Mouse (Mus musculus): ENCODE measurements at regions not wholly inside any gene's neighbourhood (a gene's known extent, or its start where the extent isn't known, plus 50 kb on each side); places are given as distances from the start of the nearest gene placed in this dataset.

GRCm38 (mm10) chr16:9115548-9115947 is 285.6 kb downstream of the 1810013L24Rik start:
- DNase-seq (ENCODE audit: low spot score in 2 of 2) = no peak

DNA sequence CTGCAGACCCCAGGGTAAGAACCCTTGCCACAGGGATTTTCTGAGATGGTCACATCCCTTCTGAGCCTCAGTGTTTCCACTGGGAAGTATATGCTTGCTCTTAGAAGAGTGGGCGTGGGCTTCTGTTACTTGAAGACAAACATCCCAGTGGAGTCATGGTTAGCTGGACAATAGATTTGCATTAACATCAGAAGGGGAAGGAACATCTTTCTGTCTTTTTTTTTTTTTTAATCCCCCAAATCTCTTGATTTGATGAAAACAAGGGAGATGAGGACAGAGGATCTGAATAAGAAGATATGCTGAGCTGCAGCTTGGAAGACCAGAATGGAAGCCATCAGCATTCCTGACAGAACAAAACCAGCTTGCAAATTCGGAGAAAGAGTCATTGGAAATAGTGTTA is 291.7 kb downstream of the 1810013L24Rik start:
- no peak for DNase-seq (ENCODE audit: low spot score in 2 of 2)

DNA sequence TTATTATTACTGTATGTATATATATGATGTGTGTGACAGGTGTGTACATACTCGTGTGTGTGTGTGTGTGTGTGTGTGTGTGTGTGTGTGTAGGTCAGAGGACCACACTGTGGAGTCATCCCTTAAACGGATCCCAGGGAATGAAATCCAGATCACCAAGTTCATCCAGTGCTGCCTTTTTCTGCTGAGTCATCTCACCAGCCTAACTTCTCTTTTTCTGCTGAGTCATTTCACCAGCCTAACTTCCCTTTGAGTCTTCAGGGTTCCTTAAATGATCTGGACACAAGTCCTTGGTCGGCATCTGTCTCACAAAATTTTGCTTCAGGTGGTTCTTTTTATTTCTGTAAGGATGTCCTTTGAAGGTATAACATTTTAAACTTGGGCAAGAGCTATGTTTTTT is 302.2 kb downstream of the 1810013L24Rik start:
- no peak for DNase-seq (ENCODE audit: low spot score in 2 of 2)

DNA sequence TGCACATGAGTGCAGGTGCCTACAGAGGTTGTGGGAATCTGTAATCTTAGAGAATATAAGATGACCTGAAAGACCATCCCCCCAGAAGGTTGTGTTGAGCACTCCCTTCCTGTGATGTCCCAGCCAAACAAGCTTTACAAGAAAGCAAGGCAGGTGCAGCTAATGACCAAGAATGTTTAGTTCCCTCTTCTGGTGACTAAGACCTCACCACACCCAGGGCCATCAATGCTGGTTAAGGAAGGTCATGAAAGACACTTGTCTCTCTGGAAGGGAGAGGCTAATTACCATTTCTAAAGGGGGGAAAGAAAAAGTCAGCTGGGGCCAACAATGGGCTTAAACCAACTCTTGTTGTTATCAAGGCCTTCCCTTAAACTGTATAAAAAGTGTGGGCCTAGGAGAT is 302.9 kb downstream of the 1810013L24Rik start:
- DNase-seq (ENCODE audit: low spot score in 2 of 2) = no peak

GRCm38 (mm10) chr16:9135377-9135776 is 305.5 kb downstream of the 1810013L24Rik start:
- DNase-seq (ENCODE audit: low spot score in 2 of 2) = no peak

DNA sequence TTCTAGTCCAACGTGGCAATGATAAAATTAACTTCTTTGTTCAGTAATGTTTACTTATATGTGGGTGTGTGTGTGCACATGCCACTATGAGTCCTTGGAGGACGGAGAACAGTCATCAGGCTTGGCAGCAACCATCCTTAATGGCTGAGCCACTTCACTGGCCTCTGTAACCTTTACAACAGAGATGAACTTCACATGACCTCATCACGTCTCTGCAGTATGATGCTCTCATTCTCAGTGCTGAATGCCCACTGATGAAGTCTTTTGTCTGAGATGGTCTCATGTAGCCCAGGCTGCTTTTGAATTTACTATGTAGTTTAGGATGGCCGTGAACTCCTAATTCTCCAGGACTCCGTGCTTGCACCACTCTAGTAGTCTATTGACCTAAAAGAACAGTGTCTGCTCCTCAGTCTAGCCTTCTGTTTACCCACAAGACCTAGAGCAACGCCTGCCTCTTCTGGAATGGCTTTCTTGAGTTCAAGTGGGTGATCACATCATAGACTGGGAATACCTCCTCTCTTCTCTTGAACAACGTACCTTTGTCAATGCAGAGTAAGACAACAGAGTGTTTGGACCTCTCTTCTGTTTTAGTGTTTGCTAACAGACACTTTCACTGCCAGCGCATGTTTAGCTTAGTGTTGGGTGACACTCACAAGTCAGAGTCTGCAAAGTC is 308.8 kb downstream of the 1810013L24Rik start:
- DNase-seq (ENCODE audit: low spot score in 2 of 2) = no peak

GRCm38 (mm10) chr16:9139405-9139804 is 309.5 kb downstream of the 1810013L24Rik start:
- DNase-seq (ENCODE audit: low spot score in 2 of 2) = no peak

- DNase-seq (ENCODE audit: low spot score in 2 of 2) = no peak
Measured at GRCm38 (mm10) chr16:9149209-9150135, 319.6 kb downstream of the 1810013L24Rik start.

DNA sequence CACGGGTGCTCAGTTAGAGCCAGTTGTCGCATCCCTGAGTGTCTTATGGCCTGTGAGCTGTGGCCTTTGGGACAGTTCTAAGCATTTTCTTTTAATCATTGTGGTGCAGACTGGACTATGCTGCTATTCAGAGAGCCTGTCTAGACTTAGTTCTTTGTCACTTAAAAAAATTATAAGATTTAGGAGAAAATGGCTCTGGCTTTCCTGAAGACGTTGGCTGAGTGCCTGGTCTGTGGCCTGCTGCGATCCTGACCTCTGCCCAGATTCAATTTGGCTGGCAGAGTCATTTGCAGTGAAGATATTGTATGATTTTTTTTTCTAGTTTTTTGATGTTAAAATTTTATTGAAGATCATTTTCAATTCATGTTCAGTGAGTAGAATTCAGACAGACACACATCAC is 322.0 kb downstream of the 1810013L24Rik start:
- no peak for DNase-seq (ENCODE audit: low spot score in 2 of 2)

DNA sequence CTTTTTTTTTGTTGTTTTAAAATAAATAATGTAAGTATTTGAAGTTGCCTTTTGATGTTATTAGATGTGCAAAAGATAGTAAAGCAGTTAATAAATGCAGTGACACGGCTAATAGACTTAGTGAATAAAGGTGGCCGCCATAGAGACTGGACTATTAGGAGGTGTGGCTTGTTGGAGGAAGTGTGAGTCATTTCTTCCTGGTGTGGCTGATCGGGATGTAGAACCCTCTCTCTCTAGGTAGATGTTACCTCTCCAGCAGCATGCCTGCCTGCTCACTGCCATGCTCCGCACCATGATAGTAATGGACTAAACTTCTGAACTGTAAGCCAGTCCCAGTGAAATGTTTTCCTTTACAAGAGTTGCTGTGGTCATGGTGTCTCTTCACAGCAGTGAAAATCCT is 323.6 kb downstream of the 1810013L24Rik start:
- no peak for DNase-seq (ENCODE audit: low spot score in 2 of 2)

- no peak for DNase-seq (ENCODE audit: low spot score in 2 of 2)
Measured at GRCm38 (mm10) chr16:9165763-9166310, 335.9 kb downstream of the 1810013L24Rik start.

GRCm38 (mm10) chr16:9176402-9176801 is 346.5 kb downstream of the 1810013L24Rik start:
- no peak for DNase-seq (ENCODE audit: low spot score in 2 of 2)

- no peak for DNase-seq (ENCODE audit: low spot score in 2 of 2)
Measured at GRCm38 (mm10) chr16:9195821-9196220, 365.9 kb downstream of the 1810013L24Rik start.

- DNase-seq (ENCODE audit: low spot score in 2 of 2) = no peak
Measured at GRCm38 (mm10) chr16:9198903-9199532, 369.1 kb downstream of the 1810013L24Rik start.

GRCm38 (mm10) chr16:9208602-9209001 is 378.7 kb downstream of the 1810013L24Rik start:
- DNase-seq (ENCODE audit: low spot score in 2 of 2) = no peak

- DNase-seq (ENCODE audit: low spot score in 2 of 2) = no peak
Measured at GRCm38 (mm10) chr16:9211485-9211884, 381.6 kb downstream of the 1810013L24Rik start.

DNA sequence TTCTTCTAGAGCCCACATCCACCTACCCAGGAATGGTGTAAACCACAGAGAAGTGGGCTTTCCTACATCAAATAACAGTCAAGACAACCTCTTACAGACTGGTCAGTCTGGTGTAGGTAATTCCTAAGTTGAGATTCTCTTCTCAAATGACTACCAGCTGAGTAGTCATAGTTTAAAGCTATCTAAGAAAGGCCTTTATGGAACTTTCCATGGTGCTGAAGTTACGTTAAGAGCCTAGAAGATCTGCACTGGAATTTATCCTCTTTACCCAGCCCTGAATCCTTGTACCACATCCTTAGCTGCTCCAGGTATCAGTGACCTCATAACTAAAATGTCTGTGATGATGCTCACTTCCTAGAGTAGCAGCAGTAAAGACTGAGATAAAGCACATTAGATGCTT is 385.2 kb downstream of the 1810013L24Rik start:
- no peak for DNase-seq (ENCODE audit: low spot score in 2 of 2)

- no peak for DNase-seq (ENCODE audit: low spot score in 2 of 2)
Measured at GRCm38 (mm10) chr16:9217361-9217760, 387.5 kb downstream of the 1810013L24Rik start.

DNA sequence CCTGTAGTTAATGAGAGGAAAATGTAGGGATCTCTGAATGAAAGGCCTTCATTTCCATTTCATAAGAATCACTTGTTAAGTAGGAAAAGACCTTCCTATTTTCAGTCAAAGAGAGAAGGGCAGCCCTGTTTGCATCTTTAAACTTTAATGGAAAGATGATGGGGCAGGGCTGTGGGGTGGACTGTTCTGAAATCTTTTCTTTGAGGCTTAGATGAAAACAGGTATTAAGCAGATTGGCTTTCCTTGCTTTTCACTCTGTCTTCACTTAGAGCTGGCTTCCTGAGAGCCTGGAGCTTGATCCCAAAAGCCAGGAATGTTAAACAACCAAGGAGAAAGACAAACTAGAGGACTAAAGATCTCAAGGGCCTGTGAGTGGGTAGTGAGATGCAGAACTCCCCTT is 400.3 kb downstream of the 1810013L24Rik start:
- no peak for DNase-seq (ENCODE audit: low spot score in 2 of 2)

GRCm38 (mm10) chr16:9242099-9242498 is 412.2 kb downstream of the 1810013L24Rik start:
- DNase-seq (ENCODE audit: low spot score in 2 of 2) = no peak

- DNase-seq (ENCODE audit: low spot score in 2 of 2) = no peak
Measured at GRCm38 (mm10) chr16:9247198-9247597, 417.3 kb downstream of the 1810013L24Rik start.

GRCm38 (mm10) chr16:9253054-9253453 is 423.2 kb downstream of the 1810013L24Rik start:
- DNase-seq (ENCODE audit: low spot score in 2 of 2) = no peak
